In genomic region chr8:114541132-114541531, GRCm38 (mm10) we compare ENCODE assay signal across 8 mouse cellular contexts.
DNase-seq lines count a peak whose midpoint lies in the region; ATAC-seq and TF ChIP-seq lines count a peak whose summit lies in the region.

No protein-coding gene starts in this region.

- no peaks in the 10 kb centered on the region for H3K4me1 ChIP-seq in bone marrow macrophage, adult 2 months (ENCODE audit: control insufficient read depth, insufficient read depth, low read length)
- H3K4me1 ChIP-seq in lung, embryonic 14.5 days (ENCODE audit: insufficient read depth) = peaks cover 2% of the 10 kb centered on the region; the same call in 1 of the 2 replicates

- H3K27ac ChIP-seq in bone marrow macrophage, adult 2 months (ENCODE audit: insufficient read depth, low read depth, low read length) = no peak overlapping the region
- no peak overlapping the region for H3K27ac ChIP-seq in lung, embryonic 14.5 days (ENCODE audit: low read depth)

- H3K9ac ChIP-seq in lung, embryonic 14.5 days = no peak overlapping the region

- WGBS in lung, embryonic 14.5 days = 4% methylated on average over 3 of the region's 3 CpGs

- no peaks in the 10 kb centered on the region for H3K36me3 ChIP-seq in lung, embryonic 14.5 days (ENCODE audit: insufficient read depth)

- no peaks in the 10 kb centered on the region for H3K9me3 ChIP-seq in lung, embryonic 14.5 days (ENCODE audit: low read depth, low read length)

- peak; percentile 46 for TF ChIP-seq CTCF in bone marrow macrophage, adult 2 months (IDR thresholded peaks at IDR 0.05; ENCODE audit: low read depth, low read length)
- TF ChIP-seq CTCF in lung, embryonic 14.5 days (IDR thresholded peaks at IDR 0.05; ENCODE audit: low read depth) = peak; percentile 88

- peak; percentile 47; the same call in 1 of the 2 replicates for ATAC-seq in lung, embryonic 14.5 days (ENCODE audit: insufficient read depth)

- H3K4me2 ChIP-seq in lung, embryonic 14.5 days = no peak overlapping the region

- DNase-seq in adrenal gland, adult (ENCODE audit: inconsistent age in 2 of 2, low spot score in 1 of 2) = peak; percentile 44 to 87
- no peak for DNase-seq in adrenal gland, postnatal 4 days (ENCODE audit: low spot score in 2 of 2)
- DNase-seq in 3T3-L1 (ENCODE audit: low read depth, low spot score) = peak; percentile 79
- DNase-seq in forelimb bud, embryonic 11.5 days (ENCODE audit: low read depth, low spot score) = peak; percentile 43
- DNase-seq in kidney, adult 9 months = peak; percentile 76
- DNase-seq in lung, embryonic 14.5 days = peak; percentile 86
- DNase-seq in thymus, postnatal 4 days = peak; percentile 14

- no peak overlapping the region for H3K4me3 ChIP-seq in bone marrow macrophage, adult 2 months (ENCODE audit: insufficient read depth, low read length)
- H3K4me3 ChIP-seq in lung, embryonic 14.5 days (ENCODE audit: low read depth, low read length) = no peak overlapping the region

- H3K27me3 ChIP-seq in lung, embryonic 14.5 days (ENCODE audit: insufficient read depth, low read length) = no peaks in the 10 kb centered on the region

- TF ChIP-seq POLR2A in bone marrow macrophage, adult 2 months (IDR thresholded peaks at IDR 0.05; ENCODE audit: borderline replicate concordance, low read depth, low read length) = no peak

Comparison
In these comparisons a context has a peak if more than half of its experiments do, and no peak if none do; other contexts are left out.
1. DNase-seq: peak in adrenal gland, adult (2 of 2), 3T3-L1 (single experiment), forelimb bud, embryonic 11.5 days (single experiment), kidney, adult 9 months (single experiment), lung, embryonic 14.5 days (single experiment) and thymus, postnatal 4 days (single experiment); none in adrenal gland, postnatal 4 days (0 of 2).